Mouse (Mus musculus) heart, postnatal 0 days (tissue): ENCODE measurements around the gene Btbd10.

Experiments
- CTCF ChIP-seq: IDR thresholded peaks from 2 replicates; pipeline ENCODE4 v1.5.1; 2016; ENCODE audit warnings: antibody characterized with exemption, control low read depth, low read depth
- EP300 ChIP-seq: IDR thresholded peaks from 2 replicates; pipeline ENCODE4 v1.6.1; 2016; ENCODE audit warnings: antibody characterized with exemption, low read depth

DNA sequence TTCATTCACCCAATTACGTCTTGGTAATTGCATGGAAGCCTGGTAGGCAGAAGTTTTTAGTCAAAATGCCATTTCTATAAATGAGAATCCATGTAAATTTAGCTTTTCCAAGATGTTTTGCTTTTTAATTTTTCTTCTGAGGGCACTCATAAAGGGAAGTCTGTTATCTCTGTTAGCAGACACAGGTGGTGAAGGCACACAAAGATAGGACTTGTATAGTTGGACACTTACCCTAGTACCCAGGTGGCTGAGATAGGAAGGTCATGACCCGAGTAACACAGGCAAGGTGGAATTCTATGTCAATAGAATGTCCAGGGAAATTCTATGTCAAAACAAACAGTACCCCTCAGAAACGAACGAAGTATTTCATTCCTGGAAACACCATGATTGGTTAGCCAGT is 77.0 kb downstream of the Btbd10 start:
- no peak for TF ChIP-seq CTCF
- no peak for TF ChIP-seq EP300
